Mouse (Mus musculus) kidney, adult 11 months (tissue): ENCODE data around the gene Hapln1.

Experiments used
- DNase-seq: peaks from one replicate; pipeline ENCODE4 v3.0.0; 2022

The Hapln1 gene

DNA sequence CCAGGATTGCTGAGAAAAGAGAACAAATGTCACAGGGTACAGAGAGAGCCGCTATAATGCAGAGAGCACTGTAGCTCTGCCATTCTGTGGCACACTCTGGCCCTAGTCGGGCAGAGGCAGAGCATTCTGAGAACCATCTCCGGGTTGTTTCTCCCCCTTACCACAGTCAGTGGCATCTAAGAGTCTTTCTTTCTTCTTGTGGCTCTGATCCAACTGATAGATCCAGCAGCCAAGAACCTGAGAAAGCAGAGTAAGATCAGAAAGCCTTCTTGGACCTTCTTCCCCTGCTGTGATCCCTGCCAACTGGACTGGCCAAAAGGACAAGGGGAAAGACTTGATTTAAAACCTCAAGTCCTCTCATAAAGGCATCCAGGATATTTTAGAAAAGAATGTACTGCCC lies 63.7 kb downstream of the Hapln1 start:
- DNase-seq, result no peak

DNA sequence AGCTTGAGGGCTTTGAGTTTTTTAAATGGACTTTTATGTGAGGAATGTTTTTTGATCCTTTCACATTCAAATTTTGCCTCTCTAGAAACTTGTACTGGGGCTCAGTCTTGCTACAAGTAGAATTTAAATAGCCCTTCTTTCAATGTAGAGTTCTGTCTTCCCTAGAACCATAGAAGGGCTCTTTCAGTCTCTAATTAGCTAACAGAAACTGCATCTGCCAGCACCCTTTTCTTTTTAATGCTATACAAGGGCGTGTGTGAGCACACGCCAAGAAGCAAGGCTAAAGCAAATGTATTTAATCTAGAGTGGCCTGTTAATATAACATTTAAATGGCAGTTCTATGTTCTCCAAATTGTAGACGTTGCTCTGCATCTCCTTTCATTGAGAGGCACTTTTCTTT lies 67.8 kb downstream of the Hapln1 start:
- no peak for DNase-seq

DNA sequence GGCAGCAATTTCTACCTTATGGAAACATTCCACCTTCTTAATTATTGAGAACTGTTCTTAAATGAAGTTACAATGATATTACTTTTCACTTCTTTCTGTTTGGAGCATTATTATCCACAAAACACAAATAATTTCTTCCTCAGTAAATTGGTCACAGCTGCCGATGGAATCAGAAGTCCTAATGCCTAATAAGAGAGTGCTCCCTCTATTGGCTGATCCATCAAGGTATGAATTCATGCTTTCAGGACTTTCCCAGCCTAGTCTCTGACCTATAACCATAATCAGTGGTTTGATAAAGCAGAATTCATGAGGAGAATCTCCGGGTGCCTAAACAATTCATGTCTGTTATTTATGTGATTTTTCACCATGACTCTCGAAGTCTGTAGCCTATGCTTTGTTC lies 79.5 kb downstream of the Hapln1 start:
- DNase-seq, result no peak

DNA sequence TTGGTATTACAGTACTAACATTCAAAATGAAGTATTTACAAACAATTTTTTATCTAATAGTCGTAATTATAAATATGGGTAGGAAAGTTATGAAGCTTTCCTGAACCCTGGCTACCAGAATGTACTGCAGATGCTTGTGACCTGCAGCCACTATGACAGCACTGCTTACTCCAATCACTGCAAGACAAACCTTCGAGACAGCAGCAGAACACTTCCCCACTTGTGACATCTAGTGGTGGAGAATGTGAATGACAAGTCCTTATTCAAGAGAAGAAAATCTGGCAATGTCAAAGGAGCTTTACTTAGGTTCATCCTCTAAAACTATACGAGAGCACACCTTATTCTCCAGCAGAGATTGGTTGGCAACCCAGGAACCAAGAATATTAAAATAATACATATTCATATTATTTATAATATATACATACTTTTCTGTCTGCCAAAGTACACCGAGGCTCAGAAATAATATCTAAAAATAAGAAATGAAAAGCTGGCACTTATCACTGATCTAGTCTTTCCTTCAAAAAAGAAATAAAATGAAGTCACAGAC lies 94.6 kb downstream of the Hapln1 start:
- DNase-seq, result no peak

GRCm38 (mm10) chr13:89637012-89637411 lies 97.4 kb downstream of the Hapln1 start:
- DNase-seq, result no peak

GRCm38 (mm10) chr13:89645589-89645988 lies 106.0 kb downstream of the Hapln1 start:
- no peak for DNase-seq

DNA sequence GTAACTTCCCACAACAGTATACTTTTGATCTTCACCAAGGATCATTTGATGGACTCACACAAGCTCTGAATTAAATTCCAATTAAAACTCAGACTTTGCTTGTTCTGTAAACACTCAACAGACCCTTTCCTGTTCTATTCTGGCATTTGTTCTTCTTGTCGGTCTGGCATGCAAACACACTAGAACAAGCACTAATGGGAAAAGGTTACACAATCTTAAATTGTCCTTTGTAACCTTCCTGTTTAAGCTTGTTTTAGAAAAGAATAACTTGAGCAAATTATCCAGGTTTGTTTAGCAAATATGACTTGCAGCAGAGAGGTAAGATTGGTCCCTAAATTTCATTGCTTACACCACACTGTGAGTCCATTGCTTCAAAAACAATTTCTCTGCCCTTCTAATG lies 113.2 kb downstream of the Hapln1 start:
- no peak for DNase-seq

DNA sequence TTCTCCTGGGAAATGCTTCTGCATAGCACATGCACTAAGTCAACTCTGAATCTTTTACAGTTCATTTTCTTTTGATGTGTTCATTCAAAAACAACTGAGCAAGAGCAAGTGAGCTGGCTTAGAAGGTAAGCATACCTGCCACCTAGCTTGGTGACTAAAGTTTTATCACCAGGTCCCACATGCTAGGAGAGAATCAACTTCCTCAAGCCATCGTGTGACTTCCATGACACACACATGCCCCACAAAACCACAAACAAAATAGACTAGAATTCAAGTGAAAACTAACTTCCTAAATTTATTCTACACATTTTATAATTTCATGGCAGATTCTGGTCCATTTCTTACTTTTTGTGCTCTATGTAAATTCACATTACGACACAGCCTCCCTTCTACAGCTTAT lies 113.7 kb downstream of the Hapln1 start:
- no peak for DNase-seq

DNA sequence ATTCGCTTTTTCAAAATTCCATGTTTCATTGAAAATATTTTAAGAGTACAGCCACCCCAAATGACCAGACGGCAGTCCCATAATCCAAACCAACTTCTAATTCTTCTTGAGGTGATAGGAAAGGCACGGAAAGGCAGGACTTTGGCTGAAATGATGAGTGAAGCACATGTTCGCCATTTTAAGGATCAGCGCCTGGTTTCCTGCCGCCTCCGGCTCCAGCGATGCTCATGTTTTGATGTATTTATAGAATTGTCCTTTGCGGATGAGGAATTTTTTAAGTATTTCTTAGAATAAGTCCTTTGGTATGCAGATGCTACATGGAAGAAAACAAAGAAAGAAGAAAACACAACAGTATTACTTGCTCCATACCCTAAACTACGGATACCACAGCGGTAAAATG lies 117.5 kb downstream of the Hapln1 start:
- no peak for DNase-seq
